Mouse (Mus musculus) midbrain, embryonic 10.5 days (tissue): ENCODE data around the gene Hnrnpa0. TPM values are rescaled to one million over a fixed set of nuclear protein-coding genes. Genes with fewer than 3 reads are reported as not detected.

Experiments
- DNase-seq: peaks from one replicate; pipeline ENCODE4 v3.0.0-alpha.2; 2017; ENCODE audit warnings: low spot score
- H3K27ac ChIP-seq: fragments of 300-500 bp; sonication (generic); replicated peaks from 2 replicates; pipeline ENCODE4 v1.5.1; 2016; ENCODE audit warnings: mild to moderate bottlenecking
- H3K27me3 ChIP-seq: fragments of 300-500 bp; sonication (generic); 2 replicates; pipeline ENCODE4 v1.6.1; 2016; ENCODE audit warnings: low read depth, mild to moderate bottlenecking; ENCODE audit not compliant: poor library complexity, severe bottlenecking
- H3K36me3 ChIP-seq: fragments of 300-500 bp; sonication (generic); 2 replicates; pipeline ENCODE4 v1.6.1; 2016; ENCODE audit warnings: mild to moderate bottlenecking, moderate library complexity
- H3K4me1 ChIP-seq: fragments of 300-500 bp; sonication (generic); 2 replicates; pipeline ENCODE4 v1.6.1; 2016
- H3K4me3 ChIP-seq: fragments of 300-500 bp; sonication (generic); 2 replicates; pipeline ENCODE4 v1.5.1; 2016; ENCODE audit warnings: mild to moderate bottlenecking, moderate library complexity
- H3K9me3 ChIP-seq: fragments of 300-500 bp; sonication (generic); replicated peaks from 2 replicates; pipeline ENCODE4 v1.6.1; 2016; ENCODE audit warnings: mild to moderate bottlenecking
- WGBS: fragments of 180-500 bp; shearing (Covaris S2); methylation state at CpG from one replicate; pipeline ENCODE4 v1.1.7; 2016; 5-methylcytosine and 5-hydroxymethylcytosine counted together
- polyA plus RNA-seq: library from polyadenylated mRNA; unstranded; fragments of >200 nt; fragmentation: Nextera tagmentation; extraction: Ambion mirVana; gene quantifications from 2 replicates; pipeline ENCODE4 v1.2.1, GENCODE M21; 2016

The Hnrnpa0 gene
- polyA plus RNA-seq, 1 experiment from 2014 or later, result 48.9 TPM

- Histone ChIP-seq H3K4me3 (no peak overlapping the region), H3K4me1 (peaks cover 27% of the 10 kb centered on the region), H3K27ac (no peak overlapping the region), H3K36me3 (peaks cover 25% of the 10 kb centered on the region), H3K27me3 (no peaks in the 10 kb centered on the region), H3K9me3 (no peaks in the 10 kb centered on the region)
- DNase-seq, result no peak
- 91% methylated on average over 3 of the region's 3 CpGs for WGBS
These were observed 4.1 kb downstream of the Hnrnpa0 start for GRCm38 (mm10) chr13:58124278-58124677.

GRCm38 (mm10) chr13:58123381-58123780 is 5.0 kb downstream of the Hnrnpa0 start:
- DNase-seq, result no peak
- Histone ChIP-seq H3K9me3 (no peaks in the 10 kb centered on the region), H3K27me3 (no peaks in the 10 kb centered on the region), H3K27ac (no peak overlapping the region), H3K4me3 (no peak overlapping the region), H3K36me3 (peaks cover 25% of the 10 kb centered on the region), H3K4me1 (peaks cover 26% of the 10 kb centered on the region)
- 83% methylated on average over 8 of the region's 8 CpGs for WGBS

- no peaks in the 10 kb centered on the region for H3K9me3 ChIP-seq
- WGBS, result 85% methylated on average over 10 of the region's 10 CpGs
- H3K4me1 ChIP-seq, result peaks cover 26% of the 10 kb centered on the region
- no peak for DNase-seq
- H3K27me3 ChIP-seq, result no peaks in the 10 kb centered on the region
- H3K27ac ChIP-seq, result no peak overlapping the region
- peaks cover 25% of the 10 kb centered on the region for H3K36me3 ChIP-seq
- H3K4me3 ChIP-seq, result no peak overlapping the region
These were observed 5.5 kb downstream of the Hnrnpa0 start for GRCm38 (mm10) chr13:58122786-58123297.

- Histone ChIP-seq H3K4me3 (no peak overlapping the region), H3K27ac (no peak overlapping the region), H3K27me3 (0 out of 2 replicates have a peak, but pooled peaks cover under 1% of the 10 kb centered on the region), H3K9me3 (no peaks in the 10 kb centered on the region), H3K4me1 (peaks cover 16% of the 10 kb centered on the region), H3K36me3 (no peaks in the 10 kb centered on the region)
- peak; percentile 41 for DNase-seq
- 67% methylated on average over 8 of the region's 8 CpGs for WGBS
These were observed 10.9 kb downstream of the Hnrnpa0 start for GRCm38 (mm10) chr13:58117318-58118017.

GRCm38 (mm10) chr13:58116801-58117200 is 11.6 kb downstream of the Hnrnpa0 start:
- peaks cover 21% of the 10 kb centered on the region for H3K4me1 ChIP-seq
- no peaks in the 10 kb centered on the region for H3K36me3 ChIP-seq
- no peaks in the 10 kb centered on the region for H3K9me3 ChIP-seq
- H3K4me3 ChIP-seq, result no peak overlapping the region
- peaks cover 7% of the 10 kb centered on the region; the same call in 1 of the 2 replicates for H3K27me3 ChIP-seq
- H3K27ac ChIP-seq, result no peak overlapping the region
- 93% methylated on average over 2 of the region's 2 CpGs for WGBS
- DNase-seq, result no peak

DNA sequence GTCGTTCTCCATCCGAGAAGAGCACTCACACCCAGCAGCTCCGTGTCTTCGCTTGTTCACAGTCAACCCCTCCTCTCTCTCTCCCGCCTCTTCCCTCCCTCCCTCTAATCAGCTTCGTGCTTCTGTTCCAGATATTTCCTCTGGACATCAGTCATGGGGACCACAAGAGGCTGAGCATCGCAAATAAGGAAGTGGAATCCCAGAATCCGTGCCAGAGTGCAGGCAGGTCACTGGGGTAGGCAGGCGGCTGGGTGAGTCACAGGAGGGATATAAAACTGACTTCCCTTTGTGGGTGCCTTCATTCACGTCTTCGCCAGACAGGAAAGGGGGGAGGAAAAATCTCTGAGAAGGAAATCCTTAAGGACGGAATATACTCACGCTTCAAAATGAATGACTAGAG is 13.1 kb downstream of the Hnrnpa0 start:
- 83% methylated on average over 13 of the region's 13 CpGs for WGBS
- Histone ChIP-seq H3K9me3 (no peaks in the 10 kb centered on the region), H3K27me3 (peaks cover 7% of the 10 kb centered on the region; the same call in 1 of the 2 replicates), H3K4me1 (peaks cover 21% of the 10 kb centered on the region), H3K4me3 (no peak overlapping the region), H3K36me3 (no peaks in the 10 kb centered on the region), H3K27ac (no peak overlapping the region)
- no peak for DNase-seq

GRCm38 (mm10) chr13:58113061-58113900 is 15.1 kb downstream of the Hnrnpa0 start, which contains the start of gene Klhl3:
Gene Klhl3, minus strand, starts transcription at chr13:58113592.
- WGBS, result 3% methylated on average over 35 of the region's 35 CpGs
- Histone ChIP-seq H3K27me3 (peaks cover 7% of the 10 kb centered on the region; the same call in 1 of the 2 replicates), H3K4me1 (peaks cover 21% of the 10 kb centered on the region), H3K27ac (peak within 1 kb of the TSS; percentile 88), H3K4me3 (peak within 1 kb of the TSS; percentile 65), H3K36me3 (no peaks in the 10 kb centered on the region), H3K9me3 (no peaks in the 10 kb centered on the region)
- peak; percentile 76 for DNase-seq

DNA sequence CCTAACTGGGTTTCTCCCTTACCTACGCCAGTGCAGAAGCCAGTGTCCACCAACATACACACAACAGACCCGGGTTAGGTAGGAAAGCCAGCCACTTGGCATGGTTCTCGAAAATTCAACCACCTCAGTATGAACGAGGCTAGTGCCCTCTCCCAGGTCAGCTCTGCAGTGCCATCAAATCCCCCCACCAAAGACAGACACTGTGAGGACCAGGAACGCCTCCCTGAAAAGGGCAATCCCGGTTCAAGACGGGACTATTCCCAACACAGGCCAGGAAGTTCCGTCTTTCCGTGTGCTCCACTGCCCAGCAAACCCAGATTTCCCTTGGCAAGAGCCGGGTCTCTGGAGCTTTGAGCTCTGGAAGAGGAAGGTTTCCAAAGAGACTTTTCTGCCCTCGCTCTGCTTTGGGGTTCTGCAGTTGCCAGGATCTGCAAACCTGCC is 15.7 kb downstream of the Hnrnpa0 start:
- H3K4me1 ChIP-seq, result peaks cover 21% of the 10 kb centered on the region
- no peaks in the 10 kb centered on the region for H3K36me3 ChIP-seq
- peak overlapping the region; percentile 88 for H3K27ac ChIP-seq
- H3K4me3 ChIP-seq, result peak overlapping the region; percentile 65
- WGBS, result 23% methylated on average over 11 of the region's 11 CpGs
- no peaks in the 10 kb centered on the region for H3K9me3 ChIP-seq
- no peak for DNase-seq
- H3K27me3 ChIP-seq, result peaks cover 7% of the 10 kb centered on the region; the same call in 1 of the 2 replicates

DNA sequence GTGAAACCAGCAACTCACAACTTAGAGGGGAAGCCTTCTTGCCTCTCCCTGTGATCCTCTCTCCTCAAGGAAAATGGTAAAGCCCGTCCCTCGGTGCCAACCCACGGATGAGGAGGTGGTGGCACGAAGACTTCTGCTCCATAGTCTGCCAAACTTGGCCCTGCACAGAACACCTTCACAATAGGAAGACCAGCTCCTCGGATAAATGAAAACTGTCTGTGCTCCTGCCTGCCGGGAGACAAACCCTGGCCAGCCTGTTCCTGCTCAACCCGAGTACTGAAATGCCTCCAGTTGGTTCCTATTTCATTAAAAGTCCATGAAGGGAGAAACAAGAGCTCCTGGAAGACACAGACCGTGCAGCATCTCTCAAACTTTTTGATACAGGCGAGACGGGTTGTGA is 16.2 kb downstream of the Hnrnpa0 start:
- 79% methylated on average over 10 of the region's 10 CpGs for WGBS
- peak overlapping the region; percentile 88; the same call in 1 of the 2 replicates for H3K27ac ChIP-seq

GRCm38 (mm10) chr13:58111306-58111705 is 17.1 kb downstream of the Hnrnpa0 start:
- no peak for DNase-seq
- 91% methylated on average over 6 of the region's 6 CpGs for WGBS

More for the DNA sequence above, 16.2 kb downstream of the Hnrnpa0 start:
- peaks cover 21% of the 10 kb centered on the region for H3K4me1 ChIP-seq
- peak overlapping the region; percentile 65 for H3K4me3 ChIP-seq
- no peak for DNase-seq
- no peaks in the 10 kb centered on the region for H3K36me3 ChIP-seq
- H3K9me3 ChIP-seq, result no peaks in the 10 kb centered on the region
- peaks cover 7% of the 10 kb centered on the region; the same call in 1 of the 2 replicates for H3K27me3 ChIP-seq

DNA sequence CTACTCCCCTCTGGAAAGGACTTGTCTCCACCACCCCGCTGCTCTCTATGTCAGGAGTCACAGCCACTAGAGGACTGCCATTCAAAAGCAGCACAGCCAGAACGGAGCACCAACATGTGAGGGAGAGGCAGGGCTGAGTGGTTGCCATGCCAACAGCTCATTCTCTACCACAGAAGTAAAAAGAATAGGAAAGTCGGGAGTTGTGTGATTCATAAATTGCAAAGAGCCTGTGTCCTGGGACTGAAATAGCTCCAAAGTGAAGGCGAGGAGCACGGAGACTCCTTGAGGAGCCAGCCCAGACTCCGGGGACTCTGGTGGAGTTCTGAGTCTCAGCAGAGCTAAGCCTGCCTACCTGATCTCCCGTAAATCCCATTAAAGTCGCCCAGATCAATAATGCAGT is 37.7 kb downstream of the Hnrnpa0 start:
- no peaks in the 10 kb centered on the region for H3K27me3 ChIP-seq
- H3K36me3 ChIP-seq, result no peaks in the 10 kb centered on the region
- whole genome bisulfite sequencing, result 27% methylated on average over 8 of the region's 8 CpGs
- peaks cover 20% of the 10 kb centered on the region for H3K4me1 ChIP-seq
- no peaks in the 10 kb centered on the region for H3K9me3 ChIP-seq
- H3K4me3 ChIP-seq, result peak overlapping the region; percentile 20; the same call in 1 of the 2 replicates
- DNase-seq, result peak; percentile 67
- H3K27ac ChIP-seq, result peak overlapping the region; percentile 60

More at GRCm38 (mm10) chr13:58111306-58111705, 17.1 kb downstream of the Hnrnpa0 start:
- H3K9me3 ChIP-seq, result no peaks in the 10 kb centered on the region
- no peak overlapping the region for H3K27ac ChIP-seq
- no peaks in the 10 kb centered on the region for H3K36me3 ChIP-seq
- H3K4me1 ChIP-seq, result peaks cover 21% of the 10 kb centered on the region
- H3K4me3 ChIP-seq, result no peak overlapping the region
- H3K27me3 ChIP-seq, result peaks cover 7% of the 10 kb centered on the region; the same call in 1 of the 2 replicates

DNA sequence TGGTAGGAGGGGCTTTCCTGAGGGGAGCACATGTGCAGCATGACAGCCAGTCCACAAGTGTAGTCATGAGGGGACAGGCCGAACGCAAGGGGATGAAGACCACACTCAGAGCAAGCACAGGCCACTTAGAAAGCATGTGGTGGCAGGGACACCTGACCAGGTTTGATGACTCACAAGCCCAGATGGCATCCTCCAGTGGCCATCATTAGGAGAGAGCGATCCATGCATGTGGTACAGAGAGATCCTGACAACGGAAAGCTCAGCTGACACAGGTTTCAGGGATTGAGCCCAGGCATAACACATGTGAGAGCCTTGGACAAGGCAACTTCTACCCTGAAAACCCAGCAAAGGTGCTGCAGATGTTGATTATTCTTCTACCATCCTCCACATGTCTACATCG is 44.0 kb downstream of the Hnrnpa0 start:
- Histone ChIP-seq H3K36me3 (no peaks in the 10 kb centered on the region), H3K27ac (no peak overlapping the region), H3K4me1 (no peaks in the 10 kb centered on the region), H3K27me3 (no peaks in the 10 kb centered on the region), H3K4me3 (no peak overlapping the region), H3K9me3 (no peaks in the 10 kb centered on the region)
- WGBS, result 93% methylated on average over 5 of the region's 5 CpGs
- DNase-seq, result no peak
